Mouse (Mus musculus) bone marrow, adult 2 months (tissue): ENCODE measurements around the gene Ripk4. TPM values are rescaled to one million over a fixed set of nuclear protein-coding genes. Genes with fewer than 3 reads are reported as not detected.

Experiments used
- H3K27ac ChIP-seq: fragments of 200-500 bp; 2 replicates; pipeline ENCODE4 v1.5.1; 2012; ENCODE audit warnings: low read depth, mild to moderate bottlenecking, control low read depth, inconsistent platforms, low read length; ENCODE audit not compliant: control insufficient read depth, poor library complexity, insufficient read depth
- H3K4me1 ChIP-seq: fragments of 200-500 bp; 2 replicates; pipeline ENCODE4 v1.6.1; 2011; ENCODE audit warnings: low read length; ENCODE audit not compliant: control insufficient read depth, insufficient read depth
- H3K4me3 ChIP-seq: fragments of 200-500 bp; replicated peaks from 2 replicates; pipeline ENCODE3; 2011; ENCODE audit warnings: mild to moderate bottlenecking, low read depth, low read length, control low read depth; ENCODE audit not compliant: control insufficient read depth
- CTCF ChIP-seq: fragments of 200-500 bp; IDR thresholded peaks from 2 replicates; pipeline ENCODE4 v1.5.1; 2011; ENCODE audit warnings: low read length, control low read depth; ENCODE audit not compliant: control insufficient read depth, insufficient read depth
- POLR2A ChIP-seq: fragments of 200-500 bp; IDR thresholded peaks from 2 replicates; pipeline ENCODE4 v1.6.1; 2011; ENCODE audit warnings: low read depth, mild to moderate bottlenecking, control low read depth, low read length, borderline replicate concordance; ENCODE audit not compliant: control insufficient read depth
- WGBS: fragments of 180-500 bp; shearing (Covaris S2); methylation state at CpG from one replicate; pipeline ENCODE4 v1.1.7; 2018; 5-methylcytosine and 5-hydroxymethylcytosine counted together
- polyA plus RNA-seq: library from polyadenylated mRNA; stranded (reverse); fragments of >200 nt; gene quantifications from 2 replicates; pipeline ENCODE4 v1.2.4, GENCODE M21; 2011; ENCODE audit warnings: low replicate concordance; ENCODE audit not compliant: missing spikeins, insufficient read depth, insufficient read length

The Ripk4 gene
- polyA plus RNA-seq, 1 experiment: not detected

GRCm38 (mm10) chr16:97730321-97730720 lies 33.3 kb downstream of the Ripk4 start:
- no peak for TF ChIP-seq POLR2A
- no peak for TF ChIP-seq CTCF
- no peaks in the 10 kb centered on the region for H3K4me1 ChIP-seq
- 55% methylated on average over 1 of the region's 1 CpGs for WGBS
- no peak overlapping the region for H3K27ac ChIP-seq
- no peak overlapping the region for H3K4me3 ChIP-seq

GRCm38 (mm10) chr16:97726436-97726835 lies 37.2 kb downstream of the Ripk4 start:
- Histone ChIP-seq H3K4me1 (no peaks in the 10 kb centered on the region), H3K27ac (no peak overlapping the region), H3K4me3 (no peak overlapping the region)
- TF ChIP-seq CTCF (no peak), POLR2A (no peak)
- WGBS: 55% methylated on average over 3 of the region's 3 CpGs

- no peak for TF ChIP-seq CTCF
- TF ChIP-seq POLR2A: no peak
- Histone ChIP-seq H3K4me1 (no peaks in the 10 kb centered on the region), H3K27ac (no peak overlapping the region), H3K4me3 (no peak overlapping the region)
- 84% methylated on average over 1 of the region's 1 CpGs for WGBS
Measured at GRCm38 (mm10) chr16:97720093-97720492, 43.5 kb downstream of the Ripk4 start.

DNA sequence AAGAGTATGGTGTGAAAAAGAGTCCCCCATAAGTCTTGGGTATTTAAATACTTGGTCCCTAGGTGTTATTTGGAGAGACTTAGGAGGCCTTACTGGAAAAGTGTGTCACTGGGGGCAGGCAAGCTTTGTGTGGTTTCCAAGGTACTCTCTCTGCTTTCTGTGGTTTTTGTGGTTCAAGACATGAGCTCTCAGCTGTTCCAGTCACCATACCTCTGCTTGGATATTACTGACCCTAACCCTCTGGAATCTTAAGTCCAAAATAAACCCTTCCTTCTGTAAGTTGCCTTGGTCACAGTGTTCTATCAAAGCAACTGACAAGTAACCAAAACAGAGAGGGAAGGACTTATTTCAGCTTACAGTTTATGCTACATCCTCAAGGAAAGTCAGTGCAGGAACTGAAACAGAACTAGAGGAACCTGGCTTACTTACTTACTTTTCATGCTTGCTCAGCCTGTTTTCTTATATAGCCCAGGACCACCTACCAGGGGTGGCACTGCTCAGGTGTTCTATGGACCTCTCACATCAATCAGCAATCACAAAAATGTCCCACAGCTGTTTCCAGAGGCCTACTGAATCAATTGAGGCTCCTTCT lies 44.1 kb downstream of the Ripk4 start:
- TF ChIP-seq CTCF (no peak), POLR2A (no peak)
- Histone ChIP-seq H3K4me3 (no peak overlapping the region), H3K4me1 (no peaks in the 10 kb centered on the region), H3K27ac (no peak overlapping the region)

DNA sequence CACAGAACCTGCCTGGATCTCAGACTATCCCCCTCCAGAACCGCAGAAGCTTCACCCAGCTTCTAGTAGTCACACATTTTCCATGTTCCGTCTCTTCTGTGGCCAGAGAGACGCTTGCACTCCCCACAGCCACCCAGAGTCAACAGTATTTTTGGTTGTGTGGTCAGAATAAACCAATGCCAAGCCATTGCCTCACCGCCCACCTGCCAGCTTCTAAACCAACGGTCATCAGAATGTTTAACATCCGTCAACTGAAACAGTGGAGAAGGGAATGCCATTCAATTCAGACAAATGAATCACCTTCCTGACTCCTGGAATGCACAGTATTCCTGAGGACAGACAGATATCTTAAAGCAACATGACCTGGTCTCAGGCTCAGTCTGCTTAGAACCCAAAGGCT lies 47.0 kb downstream of the Ripk4 start:
- Histone ChIP-seq H3K4me3 (no peak overlapping the region), H3K27ac (no peak overlapping the region), H3K4me1 (no peaks in the 10 kb centered on the region)
- TF ChIP-seq POLR2A (no peak), CTCF (no peak)
- WGBS: 64% methylated on average over 6 of the region's 6 CpGs

DNA sequence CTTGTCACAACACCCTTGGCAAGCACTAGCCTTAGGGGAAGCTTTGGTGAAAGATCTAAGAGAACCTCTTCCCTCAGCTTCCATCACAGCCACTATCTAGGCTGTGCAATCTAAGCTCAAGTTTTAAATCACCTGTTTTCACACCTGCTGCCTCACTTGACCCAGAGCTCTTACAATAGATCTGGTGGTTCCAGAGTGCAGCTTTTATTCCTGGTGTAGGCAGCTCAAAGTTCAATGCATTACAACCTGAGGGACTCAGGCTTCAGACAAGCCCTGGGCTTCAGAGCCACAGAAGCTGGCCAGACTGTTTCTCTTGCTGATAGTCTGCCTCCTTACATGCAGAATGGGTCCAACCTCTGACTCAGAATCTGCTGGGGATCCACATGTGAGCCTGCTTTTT lies 51.5 kb downstream of the Ripk4 start:
- Histone ChIP-seq H3K27ac (no peak overlapping the region), H3K4me1 (no peaks in the 10 kb centered on the region), H3K4me3 (no peak overlapping the region)
- TF ChIP-seq CTCF (no peak), POLR2A (no peak)

DNA sequence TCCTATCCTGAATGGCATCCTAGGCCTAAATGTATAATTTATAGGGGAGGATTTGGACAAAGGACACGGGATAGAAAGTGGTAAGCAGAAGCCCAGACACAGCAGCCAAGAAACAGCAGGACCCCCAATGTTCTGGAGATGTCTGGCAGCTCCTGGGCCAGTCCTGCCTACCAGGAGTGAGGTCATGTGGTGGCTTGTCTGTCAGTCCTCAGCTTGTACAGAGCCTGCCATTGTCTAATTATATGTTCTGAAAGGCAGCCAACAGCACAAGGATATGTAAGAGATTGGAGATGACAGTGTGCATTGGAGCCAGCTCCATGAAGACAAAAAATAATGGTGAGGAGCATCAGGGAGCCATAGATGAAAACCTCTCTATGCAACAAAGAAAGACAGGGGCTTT lies 61.7 kb downstream of the Ripk4 start:
- Histone ChIP-seq H3K27ac (no peak overlapping the region), H3K4me3 (no peak overlapping the region), H3K4me1 (no peaks in the 10 kb centered on the region)
- TF ChIP-seq CTCF (no peak), POLR2A (no peak)
- WGBS: 46% methylated on average over 1 of the region's 1 CpGs

DNA sequence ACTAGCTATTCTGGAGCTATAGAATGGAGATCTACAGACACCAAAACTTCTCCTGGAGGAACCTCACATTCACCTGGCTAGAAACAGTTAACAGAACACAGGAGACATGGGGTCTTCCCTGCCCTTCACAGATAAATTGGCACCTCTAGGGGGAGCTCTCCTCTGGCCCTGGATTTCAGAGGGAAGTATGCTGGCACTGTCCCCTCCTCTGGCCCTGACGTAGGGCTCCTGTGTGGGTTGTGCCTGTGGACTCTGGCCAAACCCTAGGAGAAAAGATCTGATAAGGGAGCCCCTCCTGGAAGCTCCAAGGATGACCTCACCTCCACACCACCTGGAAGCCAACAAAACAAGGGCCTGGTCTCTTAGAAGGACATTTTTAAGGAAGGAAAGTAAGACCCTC lies 65.8 kb downstream of the Ripk4 start:
- Histone ChIP-seq H3K4me3 (no peak overlapping the region), H3K27ac (no peak overlapping the region), H3K4me1 (no peaks in the 10 kb centered on the region)
- WGBS: 19% methylated on average over 1 of the region's 1 CpGs
- TF ChIP-seq CTCF (no peak), POLR2A (no peak)

GRCm38 (mm10) chr16:97695709-97696108 lies 67.9 kb downstream of the Ripk4 start:
- no peak overlapping the region for H3K4me3 ChIP-seq
- H3K4me1 ChIP-seq: no peaks in the 10 kb centered on the region
- 74% methylated on average over 4 of the region's 4 CpGs for WGBS
- TF ChIP-seq POLR2A (no peak), CTCF (no peak)
- no peak overlapping the region for H3K27ac ChIP-seq

Other genes with a start within 250 kb of the Ripk4 start
- 2.4 TPM in 1 of 2 replicates, not detected in the other for gene Fam3b, start 249.0 kb downstream of the Ripk4 start, polyA plus RNA-seq
- gene Tmprss2, start 152.6 kb downstream of the Ripk4 start, polyA plus RNA-seq: not detected in 2 replicates
- gene Prdm15, start 88.1 kb upstream of the Ripk4 start, polyA plus RNA-seq: 3.3 and 9.9 TPM in 2 replicates
- 5.7 and 7.1 TPM in 2 replicates for gene C2cd2, start 198.8 kb upstream of the Ripk4 start, polyA plus RNA-seq
- 3.9 and 13.8 TPM in 2 replicates for gene Zbtb21, start 198.8 kb upstream of the Ripk4 start, polyA plus RNA-seq
- 7.1 and 13.6 TPM in 2 replicates for gene B230307C23Rik, start 233.5 kb upstream of the Ripk4 start, polyA plus RNA-seq